Mouse (Mus musculus) activated CD4-positive, CD25-positive, alpha-beta regulatory T cell, adult 4 months (primary cell): ENCODE results near the gene Zfyve27. TPM values are rescaled to one million over a fixed set of nuclear protein-coding genes. Genes with fewer than 3 reads are reported as not detected.
A peak's percentile ranks its signal among the peaks of the same experiment; 100 is the strongest.

Experiments used
- ATAC-seq: one replicate; pipeline ENCODE4 v1.8.0; 2017
- polyA plus RNA-seq, 2 experiments: library from polyadenylated mRNA; unstranded; fragments of 100-300 nt; shearing (Covaris generic); gene quantifications; one replicate each; pipeline ENCODE4 v1.2.1; 2017

Gene Zfyve27
- 10 to 100 TPM; 13.9 to 15.2 TPM for polyA plus RNA-seq

DNA sequence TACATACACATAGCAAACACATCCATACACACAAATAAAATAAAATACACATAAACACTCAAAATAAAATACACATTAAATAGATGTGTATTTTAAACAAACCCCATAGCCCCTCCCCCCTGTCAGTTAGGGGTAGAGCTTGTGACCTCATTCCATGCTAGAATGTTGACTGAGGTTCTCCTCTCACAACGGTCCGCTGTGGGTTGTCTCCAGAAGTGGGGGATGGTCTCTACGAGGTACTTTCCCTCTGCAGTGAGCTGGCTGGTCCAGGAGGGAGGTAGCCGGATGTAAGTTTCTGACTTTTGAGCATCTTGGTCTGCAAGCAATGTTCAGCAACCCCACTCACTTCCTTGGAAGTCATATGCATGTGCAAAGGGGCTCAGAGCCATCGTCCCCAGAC is at the start of gene Zfyve27:
Gene Zfyve27 (plus strand): TSS at position 188 of the 400 bp plus-strand sequence.
- no peak for ATAC-seq

DNA sequence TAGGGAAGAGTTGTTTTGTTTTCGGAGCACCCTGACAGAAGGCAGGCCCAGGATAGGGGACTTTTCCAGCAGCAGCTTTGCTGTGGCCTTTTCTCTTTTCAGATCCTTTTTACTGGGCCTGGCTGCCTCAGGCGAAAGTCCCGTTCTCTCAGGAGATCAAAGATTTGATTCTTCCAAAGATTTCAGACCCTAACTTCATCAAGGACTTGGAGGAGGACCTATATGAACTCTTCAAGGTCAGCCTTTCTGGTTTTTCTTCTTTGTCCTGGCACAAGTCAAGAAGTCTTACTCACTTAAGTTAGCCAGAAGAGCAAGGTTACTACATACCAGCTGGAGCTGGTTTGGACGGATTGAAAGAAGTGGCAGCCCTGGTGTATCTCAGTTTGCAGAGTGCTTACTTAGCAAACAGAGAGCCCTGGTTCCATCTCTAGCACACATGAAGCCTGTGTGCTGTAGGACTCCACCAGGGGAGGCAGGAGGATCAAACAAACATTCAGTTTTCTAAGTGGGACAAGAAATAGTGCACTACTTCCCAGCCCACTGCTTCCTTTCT is 47.9 kb upstream of the Zfyve27 start:
- no peak for ATAC-seq

DNA sequence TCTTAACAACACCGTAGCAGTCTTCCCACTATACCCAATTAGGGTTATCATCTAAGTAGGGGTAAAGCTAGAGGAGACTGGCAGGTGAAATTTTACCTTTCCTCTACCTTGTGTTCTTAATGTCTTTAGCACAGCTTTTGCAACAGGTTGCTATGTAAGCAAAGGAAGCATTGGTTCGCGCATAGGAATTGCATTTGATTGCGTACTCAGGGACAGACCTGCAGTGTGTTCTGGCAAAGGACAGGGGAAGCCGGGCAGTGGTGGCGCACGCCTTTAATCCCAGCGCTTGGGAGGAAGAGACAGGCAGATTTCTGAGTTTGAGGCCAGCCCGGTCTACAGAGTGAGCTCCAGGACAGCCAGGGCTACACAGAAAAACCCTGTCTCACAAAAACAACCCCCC is 45.6 kb upstream of the Zfyve27 start:
- no peak for ATAC-seq

DNA sequence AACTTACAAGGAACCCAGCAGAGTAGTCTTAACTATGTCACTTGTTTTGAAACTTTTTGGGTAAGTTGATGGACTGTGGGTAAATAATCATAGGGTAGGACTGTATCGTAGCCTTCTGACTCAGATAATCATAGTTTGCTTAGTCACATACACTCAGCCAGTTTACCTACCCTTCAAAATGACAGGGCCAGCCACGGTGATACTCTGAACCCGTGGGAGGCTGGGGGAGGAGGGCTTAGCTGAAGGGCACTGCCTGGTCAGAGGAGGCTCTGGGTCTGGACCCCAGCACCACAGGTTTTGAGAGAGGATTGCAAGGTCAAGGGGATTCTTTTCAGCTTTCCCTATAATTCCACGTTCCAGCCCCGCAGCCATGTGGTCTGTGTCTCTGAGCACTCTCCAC is 45.2 kb upstream of the Zfyve27 start:
- ATAC-seq, result no peak

DNA sequence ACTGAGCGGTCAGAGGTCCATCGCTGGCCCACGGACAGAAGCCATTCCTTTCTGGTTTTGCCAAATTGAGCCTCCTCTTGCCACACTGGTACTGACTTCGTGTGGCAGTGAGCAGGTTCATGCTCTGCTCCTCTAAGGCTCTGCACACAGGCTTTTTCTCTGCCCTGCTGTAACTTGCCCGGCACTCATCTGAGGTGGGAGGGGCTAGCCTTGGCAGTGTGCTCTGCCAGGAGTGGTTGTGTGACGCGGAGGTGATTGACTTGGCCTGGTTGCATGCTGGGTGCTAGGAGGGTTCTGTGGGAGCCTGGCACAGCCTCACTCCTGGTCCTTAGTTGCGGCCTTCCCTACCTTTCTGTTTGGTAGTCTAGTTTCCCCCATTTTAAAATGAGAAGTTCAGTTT is 43.3 kb upstream of the Zfyve27 start:
- ATAC-seq, result no peak

- ATAC-seq, result no peak
These were observed 39.1 kb upstream of the Zfyve27 start for GRCm38 (mm10) chr19:42124684-42125083.

- no peak for ATAC-seq
These were observed 38.1 kb upstream of the Zfyve27 start for GRCm38 (mm10) chr19:42125501-42126218.

DNA sequence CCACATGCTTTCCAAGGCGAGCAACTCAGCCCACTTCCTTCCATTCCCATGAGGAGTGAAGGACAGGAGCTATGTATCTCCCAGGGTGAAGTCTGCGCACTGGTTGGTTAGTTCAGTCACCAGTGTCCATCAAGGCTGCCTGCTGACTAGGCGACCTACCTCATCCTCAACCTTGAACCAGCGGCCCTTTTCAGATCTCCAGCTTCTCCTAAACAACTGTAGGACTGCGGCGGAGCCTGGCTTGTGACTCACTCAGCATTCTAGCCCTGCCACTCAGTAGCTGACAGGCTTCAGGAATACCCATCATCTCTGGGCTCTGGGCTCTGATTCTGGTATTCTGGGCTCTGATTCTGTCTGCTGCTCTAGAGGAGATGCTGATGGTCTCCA is 37.5 kb upstream of the Zfyve27 start:
- no peak for ATAC-seq

GRCm38 (mm10) chr19:42127024-42127423 is 36.7 kb upstream of the Zfyve27 start:
- ATAC-seq, result no peak

DNA sequence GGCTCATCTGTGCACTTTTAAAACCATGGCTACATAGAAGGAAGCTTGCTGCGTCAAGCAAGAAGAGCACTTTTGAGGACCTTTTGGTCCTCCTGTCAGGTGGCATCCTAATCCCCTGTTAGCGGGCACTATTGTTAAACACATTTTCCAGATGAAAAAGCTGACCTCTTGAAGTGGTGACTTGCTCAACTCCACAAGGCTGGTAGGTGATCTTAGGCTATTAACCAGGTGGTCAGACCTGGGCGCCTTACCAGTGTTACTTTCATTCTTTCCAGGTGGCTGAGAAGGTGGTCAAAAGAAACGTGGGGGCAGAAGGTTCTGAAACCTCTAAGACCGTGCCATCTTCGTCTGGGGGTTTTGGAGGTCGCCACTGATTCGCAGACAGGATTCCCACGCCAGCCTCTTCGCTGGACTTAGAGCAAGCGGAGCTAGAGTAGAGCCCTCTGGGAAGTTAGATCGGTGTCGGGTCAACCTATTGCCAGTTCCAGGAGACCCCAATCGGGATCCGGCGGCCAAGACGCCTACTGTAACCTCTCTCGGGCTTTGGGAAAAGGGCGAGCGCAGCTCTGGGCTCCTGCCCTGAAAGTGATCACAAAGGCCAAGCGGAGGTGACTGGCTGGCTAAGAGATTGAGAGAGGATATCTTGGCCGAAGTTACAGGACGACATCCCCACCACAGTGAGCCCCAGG is 35.6 kb upstream of the Zfyve27 start:
- no peak for ATAC-seq

GRCm38 (mm10) chr19:42128787-42129508 is 34.8 kb upstream of the Zfyve27 start, which contains the start of gene Avpi1:
Avpi1 (minus strand) TSS chr19:42129059.
- peak; percentile 90 for ATAC-seq

DNA sequence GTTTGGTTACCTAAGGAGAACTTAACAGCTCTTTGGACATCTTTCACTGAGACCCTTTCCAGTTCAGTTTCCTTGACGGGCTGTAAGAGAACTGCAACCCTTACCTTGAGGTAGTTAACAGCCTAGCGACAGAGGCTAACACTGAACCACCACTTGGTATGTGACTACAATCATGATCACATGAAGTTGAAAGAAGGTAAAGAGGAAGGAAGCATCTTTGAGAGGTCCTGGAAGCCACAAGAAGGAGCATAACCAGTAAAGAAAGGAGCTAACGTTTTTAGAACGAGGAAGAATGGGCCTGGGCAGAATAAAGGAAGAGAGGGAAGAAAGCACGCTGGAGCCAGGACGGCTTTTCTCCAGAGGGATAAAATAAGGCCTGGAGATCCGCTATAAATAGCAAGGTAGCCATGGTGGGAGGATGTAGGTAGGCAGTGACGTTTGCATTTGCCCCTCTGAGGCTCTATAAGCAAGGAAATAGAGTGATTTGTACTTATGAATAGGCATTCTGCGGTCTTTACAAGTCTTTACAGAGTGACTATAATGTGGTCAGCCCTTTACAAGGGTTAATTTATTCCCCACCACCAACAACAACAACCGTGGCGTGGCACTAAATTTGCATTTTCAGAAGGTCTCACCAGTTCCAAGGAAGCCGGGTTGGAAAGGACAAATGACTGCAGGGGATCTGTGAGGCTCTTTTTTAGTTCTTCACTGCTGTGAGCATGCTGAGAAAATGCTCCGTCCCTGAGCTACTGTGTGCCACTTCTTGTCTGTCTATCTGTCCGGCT is 34.0 kb upstream of the Zfyve27 start:
- ATAC-seq, result peak; percentile 24

DNA sequence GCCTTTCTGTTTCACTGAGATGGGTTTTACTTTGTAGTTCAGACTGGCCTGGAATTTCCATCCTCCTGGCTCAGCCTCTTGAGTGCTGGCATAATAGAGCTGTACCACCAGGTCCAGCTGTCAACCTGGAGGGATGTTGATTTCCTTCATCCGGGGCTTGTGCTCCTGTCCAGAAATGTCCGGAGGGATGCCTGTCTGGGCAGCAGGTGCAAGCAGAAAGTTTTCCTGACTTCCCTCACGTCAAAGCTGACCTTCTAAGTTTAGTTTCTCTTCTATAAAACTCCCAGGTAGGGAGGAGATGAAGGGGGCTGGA is 33.5 kb upstream of the Zfyve27 start:
- ATAC-seq, result no peak

- ATAC-seq, result no peak
These were observed 32.6 kb upstream of the Zfyve27 start for GRCm38 (mm10) chr19:42131101-42131500.

- ATAC-seq, result no peak
These were observed 28.7 kb upstream of the Zfyve27 start for GRCm38 (mm10) chr19:42135070-42135469.

GRCm38 (mm10) chr19:42136126-42136525 is 27.6 kb upstream of the Zfyve27 start:
- ATAC-seq, result no peak

DNA sequence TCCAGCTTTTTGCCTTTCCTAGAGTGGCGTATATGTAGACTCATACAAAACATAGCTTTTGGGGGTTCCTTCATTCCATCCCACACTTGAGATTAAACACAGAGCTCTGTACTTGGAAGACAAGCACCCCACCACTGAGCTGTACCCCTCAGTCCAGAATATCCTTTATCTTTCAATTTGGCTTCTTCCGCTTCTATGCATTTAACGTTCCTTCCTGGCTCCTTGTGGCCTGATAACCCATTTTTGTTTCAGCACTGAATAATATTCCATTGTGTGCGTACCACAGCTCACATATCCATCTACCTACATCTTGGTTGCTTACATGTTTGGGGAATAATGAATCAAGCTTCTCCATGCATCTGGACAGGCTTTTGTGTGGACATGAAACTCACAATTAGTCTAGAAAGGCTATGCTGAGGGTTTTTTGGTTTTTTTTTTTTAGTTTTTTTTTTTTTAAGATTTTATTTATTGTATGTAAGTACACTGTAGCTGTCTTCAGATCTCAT is 26.5 kb upstream of the Zfyve27 start:
- ATAC-seq, result no peak

DNA sequence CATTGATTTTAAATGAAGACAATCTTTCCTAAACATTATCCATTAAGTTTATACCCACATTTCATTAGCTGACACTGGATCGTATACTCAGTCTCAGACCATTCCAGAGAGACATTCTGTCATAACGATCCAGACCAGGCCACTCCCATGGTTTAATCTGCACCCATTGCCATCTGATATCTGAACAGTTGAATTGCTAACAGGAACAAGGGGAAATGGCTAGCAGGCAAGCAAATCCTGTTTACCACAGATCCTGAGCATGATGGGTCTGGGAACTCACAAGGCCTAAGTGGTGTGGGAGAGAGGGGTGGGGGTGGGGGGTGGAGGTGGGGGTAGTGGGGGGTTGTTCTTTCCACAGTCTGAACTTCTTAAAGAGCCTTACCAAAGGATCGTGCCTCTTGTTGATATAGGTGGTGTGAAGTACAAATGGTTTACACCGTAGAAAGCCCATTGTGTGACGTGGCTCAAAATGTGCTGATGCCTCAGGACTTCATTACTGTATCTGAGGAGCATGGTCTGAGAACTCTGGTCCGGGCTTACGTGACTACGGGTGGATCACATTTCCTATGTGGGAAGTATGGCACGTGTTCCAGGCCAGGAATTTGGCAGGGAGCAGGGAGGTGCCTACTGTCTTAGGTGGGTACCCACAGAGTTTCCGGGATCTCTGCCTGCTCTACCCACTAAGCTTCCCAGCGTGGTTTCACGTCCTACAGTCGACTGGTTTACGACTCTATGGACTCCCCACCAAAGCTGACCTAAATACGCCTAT is 25.1 kb upstream of the Zfyve27 start:
- ATAC-seq, result no peak

DNA sequence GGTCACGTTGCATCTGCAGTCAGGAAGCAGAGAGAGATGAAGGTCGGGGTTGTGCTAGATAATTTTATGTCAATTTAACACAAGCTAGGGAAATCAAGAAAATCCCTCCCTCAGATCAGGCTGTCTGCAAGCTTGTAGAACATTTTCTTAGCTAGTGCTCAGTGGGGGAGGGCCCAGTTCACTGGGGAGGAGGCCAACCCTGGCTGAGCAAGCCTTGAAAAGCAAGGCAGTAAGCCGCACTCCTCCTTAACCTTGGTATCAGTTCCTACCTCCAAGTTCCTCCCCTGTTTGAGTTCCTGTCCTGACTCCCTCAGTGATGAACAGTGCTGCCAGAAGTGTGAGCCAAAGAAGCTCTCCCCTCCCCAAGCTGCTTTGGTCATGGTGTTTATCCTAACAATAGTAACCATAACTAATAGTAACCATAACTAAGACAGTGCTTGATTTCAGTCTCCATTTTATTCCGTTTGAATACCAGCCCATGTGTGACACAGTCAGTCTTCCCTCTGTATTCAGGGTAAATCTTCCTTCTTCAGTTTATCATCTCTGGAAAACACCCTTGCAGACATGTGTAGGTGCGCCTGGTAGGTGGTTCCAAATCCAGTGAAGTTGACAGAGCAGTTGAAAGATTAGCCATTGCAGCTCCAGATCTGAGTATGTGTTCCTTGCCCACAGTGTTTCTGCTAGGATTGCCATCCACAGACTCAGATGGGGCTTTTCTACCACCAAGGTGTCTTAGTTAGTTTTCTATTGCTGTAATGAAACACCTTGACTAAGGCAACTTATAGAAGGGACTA is 23.8 kb upstream of the Zfyve27 start:
- ATAC-seq, result no peak

GRCm38 (mm10) chr19:42141998-42142397 is 21.8 kb upstream of the Zfyve27 start:
- no peak for ATAC-seq

- ATAC-seq, result no peak
These were observed 21.0 kb upstream of the Zfyve27 start for GRCm38 (mm10) chr19:42142757-42143156.
